15 mouse cellular contexts compared by ENCODE assay signal in the genomic region with DNA sequence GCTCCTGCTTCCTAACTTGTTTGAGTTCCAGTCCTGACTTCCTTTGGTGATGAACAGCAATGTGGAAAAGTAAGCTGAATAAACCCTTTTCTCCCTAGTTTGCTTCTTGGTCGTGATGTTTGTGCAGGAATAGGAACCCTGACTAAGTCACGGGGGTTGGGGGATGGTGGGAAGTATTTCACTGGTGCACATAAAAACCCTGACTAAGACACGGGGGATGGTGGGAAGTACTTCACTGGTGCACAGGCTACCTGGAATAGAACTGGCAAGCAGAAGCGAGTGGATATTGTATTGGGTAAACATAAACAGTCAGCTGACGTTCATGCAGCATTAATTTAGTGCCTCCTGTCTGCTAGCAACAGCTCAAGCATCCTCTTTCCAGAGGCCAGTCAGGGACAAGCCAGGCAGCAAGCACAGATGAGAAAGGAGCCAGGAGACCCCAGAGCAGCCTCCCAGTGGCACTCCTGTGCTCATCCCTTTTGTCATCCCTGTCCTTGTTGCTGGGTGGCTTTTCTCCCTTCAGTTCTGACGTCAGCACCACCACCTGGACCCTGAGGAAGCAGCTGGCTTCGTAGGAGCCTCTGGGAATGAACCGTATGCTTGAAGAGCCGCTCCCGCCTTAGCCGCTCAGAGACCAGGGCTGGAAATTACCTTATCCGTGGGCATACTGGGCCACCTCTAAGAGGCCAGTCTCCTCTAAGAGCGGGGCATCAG. TPM values are rescaled to one million over a fixed set of nuclear protein-coding genes. Genes with fewer than 3 reads are reported as not detected.
A peak's percentile ranks its signal among the peaks of the same experiment; 100 is the strongest.
DNase-seq lines count a peak whose midpoint lies in the region; ATAC-seq and TF ChIP-seq lines count a peak whose summit lies in the region.
"Had no signal": no experiment of that assay in that cellular context is flagged by ENCODE, and none has a peak within 500 bp of the region (broad histone marks: within the 10 kb centered on the region; RNA-seq: fewer than 3 reads in every experiment).

No protein-coding gene starts in this region.

- 61% methylated on average over 13 of the region's 13 CpGs for WGBS in hindbrain, postnatal 0 days
- WGBS in hindbrain, embryonic 12.5 days = 64% methylated on average over 13 of the region's 13 CpGs

- no peak for TF ChIP-seq CTCF in hindbrain, postnatal 0 days (IDR thresholded peaks at IDR 0.05; ENCODE audit: low read depth)

- no peaks in the 10 kb centered on the region for H3K27me3 ChIP-seq in hindbrain, postnatal 0 days (ENCODE audit: insufficient read depth, low read length)
- no peaks in the 10 kb centered on the region for H3K27me3 ChIP-seq in hindbrain, embryonic 12.5 days
- H3K27me3 ChIP-seq: embryonic facial prominence, embryonic 12.5 days; liver, embryonic 12.5 days had no signal

- peak; percentile 42; the same call in 1 of the 2 replicates for ATAC-seq in hindbrain, postnatal 0 days
- ATAC-seq in hindbrain, embryonic 12.5 days (ENCODE audit: low FRiP score) = no peak
- no peak for ATAC-seq in granulocyte monocyte progenitor cell, adult 5-6 weeks (replicated peaks; ENCODE audit: poor library complexity, severe bottlenecking)
- ATAC-seq: liver, embryonic 12.5 days; lung, postnatal 0 days had no signal

- H3K9me3 ChIP-seq in hindbrain, postnatal 0 days (ENCODE audit: low read length) = no peaks in the 10 kb centered on the region
- H3K9me3 ChIP-seq in hindbrain, embryonic 12.5 days (replicated peaks) = 0 out of 2 replicates have a peak, but pooled peaks cover 4% of the 10 kb centered on the region
- H3K9me3 ChIP-seq: embryonic facial prominence, embryonic 12.5 days; liver, embryonic 12.5 days had no signal

- H3K27ac ChIP-seq in hindbrain, postnatal 0 days = no peak overlapping the region
- H3K27ac ChIP-seq in hindbrain, embryonic 12.5 days = no peak overlapping the region; the same call in 1 of the 2 replicates
- H3K27ac ChIP-seq: liver, embryonic 12.5 days had no signal

- H3K36me3 ChIP-seq in hindbrain, postnatal 0 days (ENCODE audit: insufficient read depth, low read length) = no peaks in the 10 kb centered on the region
- no peaks in the 10 kb centered on the region for H3K36me3 ChIP-seq in hindbrain, embryonic 12.5 days
- H3K36me3 ChIP-seq: embryonic facial prominence, embryonic 12.5 days had no signal

- H3K9ac ChIP-seq in hindbrain, postnatal 0 days (replicated peaks; ENCODE audit: low read length) = no peak overlapping the region
- H3K9ac ChIP-seq in hindbrain, embryonic 12.5 days = no peak overlapping the region
- H3K9ac ChIP-seq: embryonic facial prominence, embryonic 12.5 days; liver, embryonic 12.5 days had no signal

- intact Hi-C loops in left cerebral cortex, postnatal 14 days (cut with DNase I) = no loop called here

- H3K4me2 ChIP-seq in hindbrain, postnatal 0 days (ENCODE audit: low read depth, low read length) = no peak overlapping the region
- H3K4me2 ChIP-seq in hindbrain, embryonic 12.5 days (replicated peaks) = no peak overlapping the region
- H3K4me2 ChIP-seq: embryonic facial prominence, embryonic 12.5 days; liver, embryonic 12.5 days had no signal

- no peaks in the 10 kb centered on the region for H3K4me1 ChIP-seq in hindbrain, postnatal 0 days (ENCODE audit: insufficient read depth, low read length)
- peaks cover 5% of the 10 kb centered on the region; the same call in 1 of the 2 replicates for H3K4me1 ChIP-seq in hindbrain, embryonic 12.5 days

- no peak for DNase-seq in hindbrain, postnatal 0 days (ENCODE audit: low spot score)
- peak; percentile 48 for DNase-seq in left cerebral cortex, postnatal 14 days (ENCODE audit: low spot score in 2 of 2)
- no peak for DNase-seq in left cerebral cortex, adult 11 months (ENCODE audit: low spot score)
- DNase-seq in brain, adult 2 months (ENCODE audit: low read depth, low spot score) = peak; percentile 75
- DNase-seq in right cerebral cortex, postnatal 14 days = peak; percentile 31
- no peak for DNase-seq in lung, postnatal 25 days (ENCODE audit: low spot score)
- DNase-seq: adrenal gland, postnatal 25 days; B cell, adult 2 months; cerebellum, postnatal 14 days; kidney, adult 11 months had no signal

- H3K4me3 ChIP-seq in hindbrain, postnatal 0 days (ENCODE audit: low read length) = no peak overlapping the region
- no peak overlapping the region for H3K4me3 ChIP-seq in hindbrain, embryonic 12.5 days
- H3K4me3 ChIP-seq: embryonic facial prominence, embryonic 12.5 days; liver, embryonic 12.5 days had no signal

RNA-seq across cellular contexts. Expression of a gene that starts 30.8 kb away (rescaled TPM):
- 16.4 and 16.6 TPM in 2 replicates for total RNA-seq in hindbrain, postnatal 0 days (2014; rRNA removed)
- polyA plus RNA-seq in hindbrain, postnatal 0 days (2015; fragmentation: Nextera tagmentation; extraction: Ambion mirVana) = 1.4 and 1.7 TPM in 2 replicates
- 1.7 and 2.4 TPM in 2 replicates for polyA plus RNA-seq in hindbrain, embryonic 12.5 days (2016; fragmentation: Nextera tagmentation; extraction: Ambion mirVana)
- 10 to 100 TPM; 28.3 to 28.7 TPM for total RNA-seq in left cerebral cortex, postnatal 14 days (2021)
- total RNA-seq in granulocyte monocyte progenitor cell, adult 5-6 weeks (2014; fragmentation: Nextera tagmentation) = 8.4 and 8.8 TPM in 2 replicates
- total RNA-seq in granulocyte monocyte progenitor cell, adult 5-6 weeks (2017) = 0.34 and 5.6 TPM in 2 replicates

RNA-seq across cellular contexts. Expression of a gene that starts 50.0 kb away (rescaled TPM):
- total RNA-seq in hindbrain, postnatal 0 days (2014; rRNA removed) = 38.7 and 46.5 TPM in 2 replicates
- 23.6 and 27.2 TPM in 2 replicates for polyA plus RNA-seq in hindbrain, postnatal 0 days (2015; fragmentation: Nextera tagmentation; extraction: Ambion mirVana)
- polyA plus RNA-seq in hindbrain, embryonic 12.5 days (2016; fragmentation: Nextera tagmentation; extraction: Ambion mirVana) = 24.7 and 28.3 TPM in 2 replicates
- total RNA-seq in left cerebral cortex, postnatal 14 days (2021) = 10 to 100 TPM; 28.3 to 29.6 TPM
- total RNA-seq in granulocyte monocyte progenitor cell, adult 5-6 weeks (2014; fragmentation: Nextera tagmentation) = 41.7 and 47.9 TPM in 2 replicates
- total RNA-seq in granulocyte monocyte progenitor cell, adult 5-6 weeks (2017) = 15.0 and 16.4 TPM in 2 replicates

RNA-seq across cellular contexts. Expression of a gene that starts 55.8 kb away (rescaled TPM):
- total RNA-seq in hindbrain, postnatal 0 days (2014; rRNA removed) = 5.4 and 13.0 TPM in 2 replicates
- polyA plus RNA-seq in hindbrain, postnatal 0 days (2015; fragmentation: Nextera tagmentation; extraction: Ambion mirVana) = 7.8 and 9.9 TPM in 2 replicates
- 5.7 and 6.1 TPM in 2 replicates for polyA plus RNA-seq in hindbrain, embryonic 12.5 days (2016; fragmentation: Nextera tagmentation; extraction: Ambion mirVana)
- total RNA-seq in left cerebral cortex, postnatal 14 days (2021) = 1 to 10 TPM; 4.7 to 5.3 TPM
- 57.9 and 67.3 TPM in 2 replicates for total RNA-seq in granulocyte monocyte progenitor cell, adult 5-6 weeks (2014; fragmentation: Nextera tagmentation)
- total RNA-seq in granulocyte monocyte progenitor cell, adult 5-6 weeks (2017) = 108 and 142 TPM in 2 replicates

Comparison
In these comparisons a context has a peak if more than half of its experiments do, and no peak if none do; other contexts are left out.
1. DNase-seq: peak in left cerebral cortex, postnatal 14 days (2 of 2), brain, adult 2 months (single experiment) and right cerebral cortex, postnatal 14 days (single experiment); none in hindbrain, postnatal 0 days (single experiment), left cerebral cortex, adult 11 months (single experiment) and lung, postnatal 25 days (single experiment).